Mouse (Mus musculus) ovary, postnatal 36 days (tissue): Measurements from ENCODE around the gene Rab39b.

ENCODE experiments used
- DNase-seq: peaks from one replicate; pipeline ENCODE4 v3.0.0; 2022; ENCODE audit warnings: low spot score, mixed read lengths

The Rab39b gene

GRCm38 (mm10) chrX:75577582-75578324, at the start of gene Rab39b:
TSS of gene Rab39b (minus strand) at chrX:75578231.
- peak; percentile 19 for DNase-seq

DNA sequence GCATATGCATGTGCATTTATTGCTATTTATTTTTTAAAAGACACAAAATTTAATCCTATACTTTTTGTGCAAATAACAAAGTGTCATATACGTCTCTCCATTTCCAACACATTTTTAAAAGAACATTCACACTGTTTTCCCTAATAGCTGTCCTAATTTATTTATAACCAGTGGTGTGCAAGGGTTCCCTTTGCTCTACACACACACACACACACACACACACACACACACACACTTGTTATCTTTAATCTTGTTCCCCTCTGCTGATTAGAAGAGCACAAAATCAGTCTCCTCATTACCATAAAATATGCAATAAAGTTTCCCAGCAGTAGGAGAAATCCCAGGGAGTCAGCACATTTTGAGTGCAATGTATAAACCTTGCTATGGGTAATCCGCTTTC, 508 bp upstream of the Rab39b start:
- no peak for DNase-seq
